Mouse (Mus musculus) gastrocnemius, postnatal 14 days (tissue): ENCODE data around the gene Poll. TPM values are rescaled to one million over a fixed set of nuclear protein-coding genes. Genes with fewer than 3 reads are reported as not detected.

Experiments
- total RNA-seq, 2 experiments: library from RNA; stranded (reverse); gene quantifications; 2 replicates each; pipeline ENCODE4 v1.2.3; 2021

The Poll gene
- total RNA-seq, 2 experiments from 2014 or later, result 11.2 to 11.3 TPM

Other genes starting within 250 kb of the Poll start
- 10 to 100 TPM; 27.1 to 28.1 TPM for gene Btrc, start 196.8 kb downstream of the Poll start, total RNA-seq
- gene Gm17018, start 84 bp upstream of the Poll start, total RNA-seq, result 10 to 100 TPM; 12.8 to 13.5 TPM
- 10 to 100 TPM; 18.9 to 19.8 TPM for gene Fbxw4, start 99.8 kb upstream of the Poll start, total RNA-seq
- not detected for gene Fgf8, start 182.4 kb upstream of the Poll start, total RNA-seq
- 10 to 100 TPM; 10.4 to 15.8 TPM for gene Npm3, start 189.1 kb upstream of the Poll start, total RNA-seq
- gene Mgea5, start 223.3 kb upstream of the Poll start, total RNA-seq, result 10 to 100 TPM; 28.6 to 29.6 TPM